ENCODE assay signal across 10 mouse cellular contexts in the genomic region with DNA sequence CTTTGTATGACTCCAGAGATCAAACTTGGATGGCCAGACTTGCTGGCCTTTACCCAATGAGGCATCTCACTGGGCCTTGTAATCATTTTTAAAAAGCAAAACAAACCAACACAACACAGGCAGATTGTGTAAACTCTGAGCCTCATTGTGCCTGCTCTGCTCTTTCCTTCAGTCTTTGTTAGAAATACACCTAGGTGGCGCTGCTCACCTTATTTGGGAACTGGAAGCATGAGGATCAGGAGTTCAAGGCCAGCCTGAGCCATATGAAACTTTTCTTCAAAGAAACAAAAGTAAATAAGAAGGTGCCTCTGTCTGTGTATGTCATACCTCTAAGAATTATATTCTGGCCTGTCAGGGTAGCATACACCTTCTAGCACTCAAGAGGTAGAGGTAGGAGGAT.
A peak's percentile ranks its signal among the peaks of the same experiment; 100 is the strongest.
DNase-seq lines count a peak whose midpoint lies in the region; ATAC-seq and TF ChIP-seq lines count a peak whose summit lies in the region.
"Had no signal": no experiment of that assay in that cellular context is flagged by ENCODE, and none has a peak within 500 bp of the region (broad histone marks: within the 10 kb centered on the region; RNA-seq: fewer than 3 reads in every experiment).

No protein-coding gene starts in this region.

- in situ Hi-C loops in Patski (cut with MboI; ENCODE audit: low pct_unique_long_range_greater_than_20kb) = no loop called here

- DNase-seq in kidney, adult 2 months = no peak
- no peak for DNase-seq in kidney, postnatal 4 days
- peak; percentile 34 for DNase-seq in thymus, postnatal 0 days (ENCODE audit: low spot score)
- no peak for DNase-seq in thymus, postnatal 25 days
- no peak for DNase-seq in Patski (ENCODE audit: low read depth, low spot score)
- no peak for DNase-seq in kidney, adult 11 months

- H3K27me3 ChIP-seq in kidney, adult 2 months (replicated peaks; ENCODE audit: control insufficient read depth, insufficient read depth, low read length) = no peaks in the 10 kb centered on the region
- no peaks in the 10 kb centered on the region for H3K27me3 ChIP-seq in Patski
- H3K27me3 ChIP-seq: heart, embryonic 13.5 days; limb, embryonic 12.5 days had no signal

- no peak for ATAC-seq in Patski
- ATAC-seq in inflammation-experienced regulatory T-cells, adult 6 months = no peak

- 89% methylated on average over 1 of the region's 1 CpGs for WGBS in kidney, adult 2 months

- H3K4me1 ChIP-seq in kidney, adult 2 months (ENCODE audit: control insufficient read depth, insufficient read depth, low read length) = 0 out of 2 replicates have a peak, but pooled peaks cover 8% of the 10 kb centered on the region

- H3K27ac ChIP-seq in kidney, adult 2 months (ENCODE audit: insufficient read depth, low read depth, low read length) = no peak overlapping the region
- H3K27ac ChIP-seq: heart, embryonic 13.5 days had no signal

- no peak for TF ChIP-seq POLR2A in kidney, adult 2 months (IDR thresholded peaks at IDR 0.05; ENCODE audit: low read depth, low read length)

- no peaks in the 10 kb centered on the region for H3K36me3 ChIP-seq in kidney, adult 2 months (ENCODE audit: control insufficient read depth, insufficient read depth, low read length)
- H3K36me3 ChIP-seq: heart, embryonic 13.5 days; limb, embryonic 12.5 days had no signal

- peak; percentile 52 for TF ChIP-seq CTCF in kidney, adult 2 months (conservative IDR thresholded peaks at IDR 0.05; ENCODE audit: insufficient read depth, insufficient read length, low read depth, low read length)
- TF ChIP-seq CTCF in Patski (IDR thresholded peaks at IDR 0.05) = peak; percentile 38

- no peak overlapping the region for H3K4me3 ChIP-seq in kidney, adult 2 months (ENCODE audit: insufficient read depth, low read depth, low read length)
- H3K4me3 ChIP-seq: heart, embryonic 13.5 days; limb, embryonic 12.5 days; myocyte had no signal

- CTCF ChIA-PET in Patski (lab: Charles Lee) = no interaction called here

- POLR2A ChIA-PET in Patski (lab: Charles Lee) = no interaction called here
